9 mouse cellular contexts compared by ENCODE assay signal in the genomic region with DNA sequence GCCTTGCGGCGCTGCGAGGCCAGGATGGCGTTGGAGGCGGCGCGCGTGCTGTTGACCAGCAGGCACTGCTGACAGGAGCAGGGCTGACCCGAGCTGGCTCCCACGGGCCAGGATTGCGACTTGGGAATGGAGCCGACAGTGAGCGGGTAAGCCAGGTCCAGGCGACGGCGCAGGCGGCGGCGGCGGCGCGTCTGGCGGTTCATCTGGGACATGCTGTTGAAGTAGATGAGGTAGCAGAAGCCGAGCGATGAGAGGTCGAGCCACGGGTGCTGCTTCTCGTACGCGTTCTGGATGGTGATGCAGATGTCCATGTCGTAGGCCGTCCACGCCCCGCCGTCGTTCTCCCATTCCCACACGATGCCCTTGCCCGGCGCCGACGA. TPM values are rescaled to one million over a fixed set of nuclear protein-coding genes. Genes with fewer than 3 reads are reported as not detected.
DNase-seq lines count a peak whose midpoint lies in the region; ATAC-seq lines count a peak whose summit lies in the region.
"Had no signal": no experiment of that assay in that cellular context is flagged by ENCODE, and none has a peak within 500 bp of the region (broad histone marks: within the 10 kb centered on the region; RNA-seq: fewer than 3 reads in every experiment).

No protein-coding gene starts in this region.

- no peak overlapping the region for H3K27ac ChIP-seq in kidney, embryonic 14.5 days (ENCODE audit: low read depth, low read length)
- H3K27ac ChIP-seq in hindbrain, embryonic 11.5 days (ENCODE audit: low read depth, low read length): no peak overlapping the region

- H3K4me2 ChIP-seq in kidney, embryonic 14.5 days (replicated peaks; ENCODE audit: low read depth, low read length): peak overlapping the region; percentile 38
- peak overlapping the region; percentile 25 for H3K4me2 ChIP-seq in hindbrain, embryonic 11.5 days (replicated peaks; ENCODE audit: low read depth, low read length)

- DNase-seq in kidney, postnatal 4 days: no peak
- DNase-seq in thymus, postnatal 4 days: peak; percentile 67
- no peak for DNase-seq in thymus, adult 18-20 months
- no peak for DNase-seq in hindbrain, embryonic 11.5 days (ENCODE audit: low spot score)
- DNase-seq in frontal cortex, postnatal 36 days (ENCODE audit: low spot score in 2 of 2): no peak
- DNase-seq: left cerebral cortex, postnatal 4 days; retina, postnatal 1 day had no signal

- ATAC-seq in kidney, embryonic 14.5 days (ENCODE audit: low FRiP score, low TSS enrichment): no peak
- no peak for ATAC-seq in hindbrain, embryonic 11.5 days (ENCODE audit: low FRiP score)
- no peak for ATAC-seq in erythroblast, adult 5-6 weeks (replicated peaks; ENCODE audit: low FRiP score, poor library complexity, severe bottlenecking)

- H3K9ac ChIP-seq in kidney, embryonic 14.5 days (ENCODE audit: low read depth, low read length): no peak overlapping the region
- no peak overlapping the region for H3K9ac ChIP-seq in hindbrain, embryonic 11.5 days (ENCODE audit: low read depth, low read length)

- H3K9me3 ChIP-seq in kidney, embryonic 14.5 days (ENCODE audit: control insufficient read depth, low read length): no peaks in the 10 kb centered on the region
- H3K9me3 ChIP-seq in hindbrain, embryonic 11.5 days (ENCODE audit: control insufficient read depth, low read length): no peaks in the 10 kb centered on the region

- no peaks in the 10 kb centered on the region for H3K36me3 ChIP-seq in kidney, embryonic 14.5 days (ENCODE audit: control insufficient read depth, insufficient read depth, low read length)
- H3K36me3 ChIP-seq in hindbrain, embryonic 11.5 days (ENCODE audit: control insufficient read depth, insufficient read depth, low read length): no peaks in the 10 kb centered on the region

- peak overlapping the region; percentile 25 for H3K4me3 ChIP-seq in kidney, embryonic 14.5 days (ENCODE audit: low read length)
- no peak overlapping the region; the same call in 1 of the 2 replicates for H3K4me3 ChIP-seq in hindbrain, embryonic 11.5 days (ENCODE audit: low read depth, low read length)

- 4% methylated on average over 40 of the region's 41 CpGs for WGBS in kidney, embryonic 14.5 days
- WGBS in hindbrain, embryonic 11.5 days: 2% methylated on average over 41 of the region's 41 CpGs

- peaks cover 38% of the 10 kb centered on the region for H3K27me3 ChIP-seq in kidney, embryonic 14.5 days (ENCODE audit: control insufficient read depth, insufficient read depth, low read length)
- H3K27me3 ChIP-seq in hindbrain, embryonic 11.5 days (ENCODE audit: control insufficient read depth, insufficient read depth, low read length): peaks cover 39% of the 10 kb centered on the region

- 0 out of 2 replicates have a peak, but pooled peaks cover 3% of the 10 kb centered on the region for H3K4me1 ChIP-seq in kidney, embryonic 14.5 days (ENCODE audit: control insufficient read depth, insufficient read depth, low read length)
- peaks cover 4% of the 10 kb centered on the region; the same call in 1 of the 2 replicates for H3K4me1 ChIP-seq in hindbrain, embryonic 11.5 days (replicated peaks; ENCODE audit: control insufficient read depth, insufficient read depth, low read length)

RNA-seq across cellular contexts. Expression of gene Dtx1, which starts 17.0 kb away (rescaled TPM):
- polyA plus RNA-seq in kidney, embryonic 14.5 days (2014; fragmentation: Nextera tagmentation; extraction: Ambion mirVana): 7.3 and 10.1 TPM in 2 replicates
- polyA plus RNA-seq in hindbrain, embryonic 11.5 days (2014; fragmentation: Nextera tagmentation; extraction: Ambion mirVana): 4.6 and 5.0 TPM in 2 replicates
- not detected in 2 replicates for total RNA-seq in erythroblast, adult 5-6 weeks (2015; ENCODE audit: low replicate concordance)
- total RNA-seq in erythroblast, adult 5-6 weeks (2017; ENCODE audit: low replicate concordance): not detected in 2 replicates

RNA-seq across cellular contexts. Expression of gene Rasal1, which starts 46.1 kb away (rescaled TPM):
- polyA plus RNA-seq in kidney, embryonic 14.5 days (2014; fragmentation: Nextera tagmentation; extraction: Ambion mirVana): 0.23 and 0.31 TPM in 2 replicates
- not detected in 2 replicates for polyA plus RNA-seq in hindbrain, embryonic 11.5 days (2014; fragmentation: Nextera tagmentation; extraction: Ambion mirVana)
- total RNA-seq in erythroblast, adult 5-6 weeks (2015; ENCODE audit: low replicate concordance): not detected in 2 replicates
- not detected in 2 replicates for total RNA-seq in erythroblast, adult 5-6 weeks (2017; ENCODE audit: low replicate concordance)

RNA-seq across cellular contexts. Expression of gene Oas2, which starts 55.0 kb away (rescaled TPM):
- 0.19 and 0.37 TPM in 2 replicates for polyA plus RNA-seq in kidney, embryonic 14.5 days (2014; fragmentation: Nextera tagmentation; extraction: Ambion mirVana)
- polyA plus RNA-seq in hindbrain, embryonic 11.5 days (2014; fragmentation: Nextera tagmentation; extraction: Ambion mirVana): 0.13 TPM in 1 of 2 replicates, not detected in the other
- 10.2 and 17.9 TPM in 2 replicates for total RNA-seq in erythroblast, adult 5-6 weeks (2015; ENCODE audit: low replicate concordance)
- total RNA-seq in erythroblast, adult 5-6 weeks (2017; ENCODE audit: low replicate concordance): 3.8 and 7.0 TPM in 2 replicates
- total RNA-seq: left cerebral cortex, postnatal 4 days had no signal
